Mouse (Mus musculus): ENCODE measurements around the gene Clcn6.
A peak's percentile ranks its signal among the peaks of the same experiment; 100 is the strongest.

Clcn6 gene

GRCm38 (mm10) chr4:147985205-147986132 is 53.2 kb downstream of the Clcn6 start, which contains the start of gene Nppb:
Nppb (plus strand) TSS chr4:147985788.
- peak; percentile 53 for DNase-seq (ENCODE audit: low spot score)

- DNase-seq (ENCODE audit: low spot score) = no peak
These were observed 59.2 kb downstream of the Clcn6 start for GRCm38 (mm10) chr4:147979441-147979860.

GRCm38 (mm10) chr4:147978391-147978790 is 60.2 kb downstream of the Clcn6 start:
- no peak for DNase-seq (ENCODE audit: low spot score)

- no peak for DNase-seq (ENCODE audit: low spot score)
These were observed 60.9 kb downstream of the Clcn6 start for GRCm38 (mm10) chr4:147977726-147978125.

GRCm38 (mm10) chr4:147976237-147976636 is 62.4 kb downstream of the Clcn6 start:
- no peak for DNase-seq (ENCODE audit: low spot score)

GRCm38 (mm10) chr4:147969337-147969736 is 69.3 kb downstream of the Clcn6 start:
- no peak for DNase-seq (ENCODE audit: low spot score)

- DNase-seq (ENCODE audit: low spot score) = no peak
These were observed 69.8 kb downstream of the Clcn6 start for GRCm38 (mm10) chr4:147968816-147969215.

GRCm38 (mm10) chr4:147965712-147966111 is 72.9 kb downstream of the Clcn6 start:
- no peak for DNase-seq (ENCODE audit: low spot score)

GRCm38 (mm10) chr4:147963623-147964022 is 75.0 kb downstream of the Clcn6 start:
- no peak for DNase-seq (ENCODE audit: low spot score)

GRCm38 (mm10) chr4:147962781-147963180 is 75.8 kb downstream of the Clcn6 start:
- DNase-seq (ENCODE audit: low spot score) = no peak

GRCm38 (mm10) chr4:147959881-147960831 is 78.5 kb downstream of the Clcn6 start:
- no peak for DNase-seq (ENCODE audit: low spot score)

- no peak for DNase-seq (ENCODE audit: low spot score)
These were observed 81.5 kb downstream of the Clcn6 start for GRCm38 (mm10) chr4:147957141-147957540.

Data from yolk sac, embryonic 10.5 days (tissue).